Mouse (Mus musculus) embryonic facial prominence, embryonic 12.5 days (tissue): ENCODE results near the gene Fkbp2. TPM values are rescaled to one million over a fixed set of nuclear protein-coding genes. Genes with fewer than 3 reads are reported as not detected.

Experiments
- ATAC-seq: fragments of 200-750 bp; cut with Nextera tagmentation; 2 replicates; pipeline ENCODE4 v1.8.0; 2017; ENCODE audit not compliant: insufficient number of reproducible peaks, insufficient read depth, low FRiP score, low TSS enrichment
- H3K27ac ChIP-seq: fragments of 300-500 bp; sonication (generic); 2 replicates; pipeline ENCODE4 v1.5.1; 2016; ENCODE audit warnings: mild to moderate bottlenecking
- H3K27me3 ChIP-seq: fragments of 300-500 bp; sonication (generic); 2 replicates; pipeline ENCODE4 v1.6.1; 2016; ENCODE audit warnings: mild to moderate bottlenecking, moderate library complexity
- H3K36me3 ChIP-seq: fragments of 300-500 bp; sonication (generic); 2 replicates; pipeline ENCODE4 v1.6.1; 2016; ENCODE audit warnings: mild to moderate bottlenecking
- H3K4me1 ChIP-seq: fragments of 300-500 bp; sonication (generic); 2 replicates; pipeline ENCODE4 v1.6.1; 2016
- H3K4me2 ChIP-seq: fragments of 300-500 bp; sonication (generic); replicated peaks from 2 replicates; pipeline ENCODE4 v1.6.1; 2016; ENCODE audit warnings: mild to moderate bottlenecking, moderate library complexity
- H3K4me3 ChIP-seq: fragments of 300-500 bp; sonication (generic); 2 replicates; pipeline ENCODE4 v1.5.1; 2016; ENCODE audit warnings: mild to moderate bottlenecking
- H3K9ac ChIP-seq: fragments of 300-500 bp; sonication (generic); 2 replicates; pipeline ENCODE4 v1.6.1; 2016; ENCODE audit warnings: mild to moderate bottlenecking, moderate library complexity
- H3K9me3 ChIP-seq: fragments of 300-500 bp; sonication (generic); 2 replicates; pipeline ENCODE4 v1.6.1; 2016; ENCODE audit warnings: mild to moderate bottlenecking, moderate library complexity
- WGBS: fragments of 180-500 bp; shearing (Covaris S2); methylation state at CpG from one replicate; pipeline ENCODE4 v1.1.7; 2016; 5-methylcytosine and 5-hydroxymethylcytosine counted together
- polyA plus RNA-seq: library from polyadenylated mRNA; unstranded; fragments of >200 nt; fragmentation: Nextera tagmentation; extraction: Ambion mirVana; gene quantifications from 2 replicates; pipeline ENCODE4 v1.2.1, GENCODE M21; 2016

Fkbp2 gene
- polyA plus RNA-seq, 1 experiment from 2014 or later: 76.2 TPM

DNA sequence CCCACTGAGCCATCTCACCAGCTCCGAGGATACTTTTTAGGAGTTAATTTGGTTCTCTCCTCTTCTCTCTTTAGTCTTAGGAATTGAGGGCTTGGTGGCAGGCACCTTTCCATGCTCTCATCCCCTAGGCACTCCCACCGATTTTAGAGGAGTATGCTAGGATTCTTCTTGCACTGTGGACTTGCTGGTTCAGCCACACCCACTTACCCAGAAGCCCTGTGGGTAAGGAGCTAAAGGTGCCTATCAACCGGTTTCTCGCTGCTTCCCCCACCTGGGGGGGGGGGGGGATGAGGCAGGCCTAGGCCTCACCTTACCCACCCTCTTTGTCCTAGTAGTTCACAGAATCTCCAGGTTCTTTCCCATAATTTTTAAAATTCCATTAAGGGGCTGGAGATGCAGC, 32.6 kb downstream of the Fkbp2 start:
- H3K27me3 ChIP-seq: no peaks in the 10 kb centered on the region
- no peak for ATAC-seq
- WGBS: 52% methylated on average over 4 of the region's 4 CpGs
- no peak overlapping the region for H3K4me3 ChIP-seq
- H3K9me3 ChIP-seq: no peaks in the 10 kb centered on the region
- H3K36me3 ChIP-seq: peaks cover 11% of the 10 kb centered on the region
- H3K4me1 ChIP-seq: peaks cover 17% of the 10 kb centered on the region
- H3K27ac ChIP-seq: no peak overlapping the region
- no peak overlapping the region for H3K9ac ChIP-seq
- H3K4me2 ChIP-seq: no peak overlapping the region

DNA sequence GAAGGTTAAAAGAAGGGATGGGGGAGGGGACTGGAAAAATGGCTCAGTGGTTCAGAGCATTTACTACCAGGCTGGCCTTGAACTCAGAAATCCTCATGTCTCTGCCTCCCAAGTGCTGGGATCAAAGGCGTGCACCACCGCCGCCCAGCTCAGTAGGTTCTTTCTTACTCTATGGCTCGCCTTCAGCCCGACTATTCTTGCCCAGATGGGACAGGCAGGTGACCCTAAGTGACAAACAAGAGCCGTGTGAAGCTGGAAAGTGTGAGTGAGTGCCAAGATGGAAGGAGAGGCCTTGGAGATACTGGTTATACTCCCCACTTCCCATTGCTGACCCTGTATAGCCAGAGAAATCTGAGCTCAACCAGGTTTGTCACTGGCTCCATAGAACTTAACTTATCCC, 36.6 kb downstream of the Fkbp2 start:
- Histone ChIP-seq H3K9ac (no peak overlapping the region), H3K27me3 (no peaks in the 10 kb centered on the region), H3K4me1 (peaks cover 16% of the 10 kb centered on the region), H3K9me3 (no peaks in the 10 kb centered on the region), H3K4me3 (no peak overlapping the region), H3K4me2 (no peak overlapping the region), H3K36me3 (peaks cover 11% of the 10 kb centered on the region), H3K27ac (no peak overlapping the region)
- WGBS: 96% methylated on average over 6 of the region's 6 CpGs
- ATAC-seq: no peak

DNA sequence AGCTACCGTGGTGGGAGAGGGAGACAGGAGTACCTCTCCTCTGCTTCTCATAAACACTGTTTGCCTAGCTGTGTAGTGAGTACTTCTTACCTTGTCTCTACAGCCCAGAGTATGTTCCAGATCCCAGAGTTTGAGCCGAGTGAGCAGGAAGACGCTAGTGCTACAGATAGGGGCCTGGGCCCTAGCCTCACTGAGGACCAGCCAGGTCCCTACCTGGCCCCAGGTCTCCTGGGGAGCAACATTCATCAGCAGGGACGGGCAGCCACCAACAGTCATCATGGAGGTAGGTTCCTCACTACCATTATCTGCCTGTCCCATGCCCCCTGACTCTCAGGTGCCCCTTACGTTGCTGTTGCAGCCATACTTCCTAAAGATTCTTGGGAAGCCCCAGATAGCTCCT, 37.5 kb downstream of the Fkbp2 start:
- Histone ChIP-seq H3K4me3 (peak overlapping the region; percentile 69), H3K27ac (peak overlapping the region; percentile 89), H3K9me3 (no peaks in the 10 kb centered on the region), H3K27me3 (no peaks in the 10 kb centered on the region), H3K4me1 (peaks cover 16% of the 10 kb centered on the region), H3K9ac (peak overlapping the region; percentile 88), H3K36me3 (peaks cover 8% of the 10 kb centered on the region; the same call in 1 of the 2 replicates), H3K4me2 (peak overlapping the region; percentile 95)
- 30% methylated on average over 5 of the region's 5 CpGs for WGBS
- ATAC-seq: no peak

DNA sequence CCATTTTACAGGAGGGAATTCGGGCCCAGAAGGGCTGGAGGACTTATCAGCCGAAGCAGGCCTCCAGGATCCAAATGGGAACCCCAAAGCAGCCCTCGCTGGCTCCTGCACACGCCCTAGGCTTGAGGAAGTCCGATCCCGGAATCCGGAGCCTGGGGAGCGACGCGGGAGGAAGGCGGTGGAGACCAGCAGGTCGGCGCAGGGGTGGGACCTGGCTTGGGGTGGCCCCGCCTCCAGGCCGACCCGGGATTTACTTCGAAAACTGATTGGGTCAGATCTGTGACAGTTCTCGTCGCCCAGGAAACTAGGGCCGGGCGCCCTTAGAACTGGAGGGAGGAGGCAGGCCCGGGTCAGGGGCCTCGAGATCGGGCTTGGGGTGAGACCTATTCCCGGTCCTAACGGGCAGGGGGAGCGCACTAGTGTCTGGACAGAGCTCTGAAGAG, 38.0 kb downstream of the Fkbp2 start, which contains the start of gene Gpr137:
Gene Gpr137 (minus strand): TSS at position 232 of the 443 bp plus-strand sequence.
- under 1% methylated on average over 27 of the region's 27 CpGs for WGBS
- peak within 1 kb of the TSS; percentile 89 for H3K27ac ChIP-seq
- no peaks in the 10 kb centered on the region for H3K9me3 ChIP-seq
- H3K4me3 ChIP-seq: peak within 1 kb of the TSS; percentile 69
- peak within 1 kb of the TSS; percentile 95 for H3K4me2 ChIP-seq
- H3K4me1 ChIP-seq: peaks cover 16% of the 10 kb centered on the region
- H3K9ac ChIP-seq: peak within 1 kb of the TSS; percentile 88
- peak; percentile 85 for ATAC-seq
- H3K36me3 ChIP-seq: peaks cover 8% of the 10 kb centered on the region; the same call in 1 of the 2 replicates
- no peaks in the 10 kb centered on the region for H3K27me3 ChIP-seq

DNA sequence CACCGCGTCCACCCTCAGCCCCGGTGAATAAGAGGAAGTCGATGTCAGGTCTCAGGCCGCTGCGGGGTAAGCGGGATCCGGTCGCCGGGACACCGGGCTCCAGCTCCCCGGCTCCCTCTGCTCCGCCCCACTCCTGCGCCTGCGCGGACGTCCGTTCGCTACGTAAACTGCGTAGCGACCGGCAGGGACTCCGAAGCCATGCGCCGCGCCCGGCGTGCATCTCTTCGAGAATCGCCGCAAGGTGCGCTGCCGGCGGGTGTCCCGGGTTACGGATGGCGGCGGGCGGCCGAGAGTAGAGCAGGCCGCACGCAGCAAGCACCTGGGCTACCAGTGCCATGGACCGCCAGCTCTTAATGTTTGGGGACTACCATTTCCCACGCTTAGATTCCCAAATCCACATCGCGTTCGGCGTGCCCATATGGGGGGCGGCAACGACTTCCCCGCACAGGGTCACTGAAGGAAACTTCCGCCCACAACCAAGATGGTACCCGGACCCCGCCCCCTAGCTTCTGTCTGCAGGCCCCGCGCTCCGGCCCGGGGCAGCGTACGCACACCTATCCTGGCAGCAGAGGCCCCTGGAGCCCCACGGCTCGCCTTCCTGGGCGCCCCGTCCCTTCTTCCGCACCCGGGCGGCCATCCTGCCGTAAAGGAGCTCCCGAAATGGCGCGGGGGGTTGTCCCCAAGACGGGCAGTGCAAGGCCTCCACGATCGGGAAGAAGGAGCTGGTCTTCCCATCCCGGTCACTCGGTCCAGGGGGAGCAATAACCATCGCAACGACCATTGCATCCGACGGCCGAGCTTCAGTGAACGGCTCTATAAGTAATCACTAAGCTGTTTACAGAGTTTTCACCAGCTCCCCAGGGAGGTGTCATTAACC, 38.7 kb downstream of the Fkbp2 start, which contains the start of gene Bad:
Gene Bad (plus strand): TSS at position 490 of the 877 bp plus-strand sequence.
- H3K4me2 ChIP-seq: peak within 1 kb of the TSS; percentile 95
- H3K4me3 ChIP-seq: peak within 1 kb of the TSS; percentile 69
- WGBS: under 1% methylated on average over 83 of the region's 83 CpGs
- peak within 1 kb of the TSS; percentile 89 for H3K27ac ChIP-seq
- H3K27me3 ChIP-seq: no peaks in the 10 kb centered on the region
- peak; percentile 75 for ATAC-seq
- H3K9ac ChIP-seq: peak within 1 kb of the TSS; percentile 88
- H3K36me3 ChIP-seq: peaks cover 8% of the 10 kb centered on the region; the same call in 1 of the 2 replicates
- peaks cover 16% of the 10 kb centered on the region for H3K4me1 ChIP-seq
- no peaks in the 10 kb centered on the region for H3K9me3 ChIP-seq

DNA sequence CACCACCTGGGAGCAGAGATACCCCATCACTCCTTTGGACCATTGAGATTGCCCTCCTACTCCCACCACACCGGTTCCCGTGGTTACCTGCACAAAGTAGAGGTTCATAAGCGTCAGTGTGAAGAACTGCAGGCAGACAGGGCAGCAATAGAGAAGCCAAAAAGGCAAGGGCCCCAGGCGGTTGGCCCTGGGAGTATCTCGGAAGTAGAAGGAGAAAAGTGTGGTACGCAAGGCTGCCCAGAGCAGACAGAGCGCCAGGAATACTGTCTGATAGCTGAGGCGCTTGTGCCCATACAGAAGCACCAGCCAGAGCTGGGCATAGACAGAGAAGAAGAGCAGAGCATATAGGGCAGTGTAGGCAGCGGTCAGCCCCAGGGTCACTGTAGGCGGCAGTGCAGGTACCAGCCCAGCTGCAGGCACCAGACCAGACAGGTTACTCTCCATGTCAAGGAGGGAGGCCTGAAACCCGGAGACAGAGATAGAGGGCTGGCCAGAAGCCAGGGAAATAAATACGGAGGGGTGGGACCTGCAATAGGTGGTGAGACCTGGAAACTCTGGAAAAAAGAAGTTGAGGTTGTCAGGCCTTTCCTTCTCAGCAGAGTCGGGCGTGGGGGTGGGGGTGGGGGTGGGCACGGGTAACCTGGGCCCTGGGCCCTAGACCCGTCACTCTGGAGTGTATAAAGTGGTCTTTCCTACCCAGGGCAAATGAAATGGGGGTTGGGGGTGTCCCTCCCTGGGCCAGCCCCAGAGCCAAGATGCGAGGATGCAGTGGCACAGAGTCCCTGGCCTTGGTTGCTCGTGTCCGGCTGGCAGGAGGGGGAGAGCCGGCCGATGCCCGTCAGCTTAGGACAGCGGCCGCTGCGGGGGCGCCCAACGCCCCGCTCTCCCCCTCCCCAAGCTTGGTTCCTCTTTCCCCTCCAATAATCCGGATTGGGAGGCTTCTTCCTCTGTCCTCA, 39.6 kb downstream of the Fkbp2 start:
- Histone ChIP-seq H3K9me3 (no peaks in the 10 kb centered on the region), H3K4me1 (peaks cover 16% of the 10 kb centered on the region), H3K4me2 (peak overlapping the region; percentile 95), H3K9ac (peak overlapping the region; percentile 88), H3K36me3 (peaks cover 2% of the 10 kb centered on the region; the same call in 1 of the 2 replicates), H3K4me3 (peak overlapping the region; percentile 69), H3K27ac (no peak overlapping the region), H3K27me3 (peaks cover 7% of the 10 kb centered on the region)
- ATAC-seq: no peak; the same call in 1 of the 2 replicates
- WGBS: 22% methylated on average over 27 of the region's 29 CpGs

DNA sequence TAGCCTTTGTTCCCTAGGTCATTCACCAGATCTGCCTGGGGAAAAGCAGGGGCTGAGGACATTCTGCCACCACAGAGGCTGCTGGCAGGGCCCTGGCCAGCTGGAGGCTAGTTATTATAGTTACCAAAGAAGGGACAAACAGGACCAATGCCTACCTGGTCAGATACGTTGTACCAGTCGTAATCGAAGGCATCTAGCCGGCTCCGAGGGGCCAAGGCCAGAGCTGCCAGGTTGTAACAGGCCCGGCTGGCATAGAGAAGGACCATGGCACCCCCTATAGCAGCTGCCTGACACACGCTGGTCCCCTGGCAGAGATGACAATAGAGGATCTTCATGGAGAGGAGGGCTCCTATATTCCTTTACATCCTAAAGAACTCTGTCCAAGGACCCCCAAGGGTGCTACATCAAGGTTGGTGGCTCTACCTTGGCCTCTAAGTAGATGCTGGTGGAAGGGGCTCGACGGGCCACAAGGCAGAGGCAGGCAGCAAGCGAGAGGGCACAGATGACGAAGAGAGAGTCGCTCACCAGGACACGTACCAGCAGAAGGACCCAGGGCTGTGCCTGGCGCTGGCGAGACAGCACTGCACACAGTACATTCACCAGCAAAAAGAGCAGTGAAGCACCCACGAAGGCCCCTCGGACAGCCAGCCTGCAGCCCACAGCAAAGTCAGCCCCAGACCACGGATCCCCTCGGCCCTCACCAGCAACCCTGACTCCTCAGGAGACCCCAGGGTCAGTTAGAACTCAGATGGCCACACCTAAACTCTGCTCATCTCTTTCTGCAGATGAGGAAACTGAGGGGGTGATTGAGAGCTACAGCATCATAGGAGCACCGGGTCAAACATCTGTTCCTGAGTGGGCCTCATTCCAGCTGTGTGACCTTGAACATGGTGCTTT, 40.9 kb downstream of the Fkbp2 start:
- H3K9me3 ChIP-seq: no peaks in the 10 kb centered on the region
- H3K4me1 ChIP-seq: peaks cover 16% of the 10 kb centered on the region
- no peaks in the 10 kb centered on the region for H3K36me3 ChIP-seq
- no peak overlapping the region for H3K4me3 ChIP-seq
- H3K9ac ChIP-seq: peak overlapping the region; percentile 24; the same call in 1 of the 2 replicates
- H3K4me2 ChIP-seq: no peak overlapping the region
- peaks cover 19% of the 10 kb centered on the region for H3K27me3 ChIP-seq
- WGBS: 89% methylated on average over 20 of the region's 20 CpGs
- ATAC-seq: no peak
- no peak overlapping the region for H3K27ac ChIP-seq

DNA sequence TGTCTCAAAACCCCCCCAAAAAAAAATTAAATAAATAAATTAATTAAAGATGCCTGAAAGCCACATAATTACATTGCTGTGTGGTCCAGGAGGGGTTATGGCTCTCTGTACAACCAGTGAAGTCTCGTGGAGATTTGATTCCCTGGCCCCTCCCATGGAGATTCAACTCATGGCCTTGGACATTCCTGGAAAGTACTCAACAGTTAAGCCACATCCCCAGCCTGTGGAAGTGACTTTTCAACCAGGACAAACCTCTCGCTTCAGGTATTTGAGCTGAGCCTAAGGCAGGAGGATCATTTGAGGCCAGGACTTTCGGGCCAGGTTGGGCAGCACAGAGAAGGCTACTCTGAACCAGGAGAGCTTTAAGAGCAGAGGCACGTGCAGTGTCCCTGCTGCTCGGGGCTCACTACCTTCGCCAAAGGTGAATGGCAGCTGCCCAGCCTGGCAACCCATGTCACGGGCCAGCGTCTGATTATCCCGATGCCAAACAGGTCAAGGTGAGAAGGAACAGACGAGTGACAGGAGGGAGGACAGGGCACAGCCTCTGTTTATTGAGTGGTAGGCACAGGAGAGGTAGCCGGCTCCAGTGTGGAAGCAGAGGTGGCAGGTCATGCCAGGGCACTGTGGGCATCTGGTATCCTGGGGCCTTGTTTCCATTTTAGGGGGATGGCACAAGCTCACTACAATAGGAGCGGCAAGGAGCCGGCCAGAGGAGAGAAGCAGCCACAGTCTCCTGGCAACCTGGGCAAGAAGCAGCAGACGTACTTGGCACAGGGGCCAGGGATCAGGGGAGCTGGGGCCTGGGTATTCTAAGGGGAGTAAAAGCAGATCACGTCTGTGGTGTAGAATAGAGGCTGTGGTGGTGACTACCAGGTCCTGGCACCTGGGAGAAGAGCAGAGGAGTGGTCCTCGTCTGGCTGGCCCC, 42.5 kb downstream of the Fkbp2 start:
- H3K9ac ChIP-seq: no peak overlapping the region
- H3K4me3 ChIP-seq: no peak overlapping the region
- no peaks in the 10 kb centered on the region for H3K9me3 ChIP-seq
- peaks cover 35% of the 10 kb centered on the region for H3K27me3 ChIP-seq
- WGBS: 76% methylated on average over 16 of the region's 16 CpGs
- H3K36me3 ChIP-seq: no peaks in the 10 kb centered on the region
- peaks cover 21% of the 10 kb centered on the region for H3K4me1 ChIP-seq
- H3K4me2 ChIP-seq: no peak overlapping the region
- no peak overlapping the region for H3K27ac ChIP-seq
- no peak for ATAC-seq

DNA sequence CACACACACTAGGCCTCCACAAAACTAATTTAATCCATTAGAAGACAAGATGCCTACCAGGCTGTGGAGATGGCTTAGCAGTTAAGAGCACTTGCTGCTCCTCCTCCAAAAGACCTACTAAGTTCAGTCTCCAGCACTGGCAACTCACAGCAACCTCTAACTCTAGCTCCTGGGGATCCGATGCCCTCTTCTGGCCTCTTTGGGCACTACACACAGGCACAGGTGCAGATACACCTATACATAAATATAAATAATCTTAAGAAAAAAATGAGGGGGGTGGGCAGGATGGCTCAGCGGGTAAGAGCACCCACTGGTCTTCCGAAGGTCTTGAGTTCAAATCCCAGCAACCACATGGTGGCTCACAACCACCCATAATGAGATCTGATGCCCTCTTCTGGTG, 44.0 kb downstream of the Fkbp2 start:
- Histone ChIP-seq H3K4me2 (no peak overlapping the region), H3K4me3 (no peak overlapping the region), H3K36me3 (no peaks in the 10 kb centered on the region), H3K27me3 (peaks cover 50% of the 10 kb centered on the region), H3K4me1 (peaks cover 18% of the 10 kb centered on the region), H3K9ac (no peak overlapping the region), H3K9me3 (no peaks in the 10 kb centered on the region), H3K27ac (no peak overlapping the region)
- no peak for ATAC-seq
- 22% methylated on average over 3 of the region's 3 CpGs for WGBS
